Mouse (Mus musculus) forebrain, postnatal 0 days (tissue): ENCODE measurements around the gene Dmrta2. TPM values are rescaled to one million over a fixed set of nuclear protein-coding genes. Genes with fewer than 3 reads are reported as not detected.
A peak's percentile ranks its signal among the peaks of the same experiment; 100 is the strongest.

Experiments used
- ATAC-seq: fragments of 200-750 bp; cut with Nextera tagmentation; 2 replicates; pipeline ENCODE4 v1.8.0; 2017; ENCODE audit warnings: mild to moderate bottlenecking, moderate library complexity
- DNase-seq: peaks from one replicate; pipeline ENCODE4 v3.0.0-alpha.2; 2015
- H3K27ac ChIP-seq: fragments of 300-500 bp; sonication (generic); 2 replicates; pipeline ENCODE4 v1.5.1; 2014; ENCODE audit warnings: low read depth, mild to moderate bottlenecking, antibody characterized with exemption, low read length, moderate library complexity, mixed read lengths
- H3K27me3 ChIP-seq: fragments of 300-500 bp; sonication (generic); 2 replicates; pipeline ENCODE4 v1.6.1; 2014; ENCODE audit warnings: mild to moderate bottlenecking, low read length, mixed read lengths; ENCODE audit not compliant: insufficient read depth
- H3K36me3 ChIP-seq: fragments of 300-500 bp; sonication (generic); 2 replicates; pipeline ENCODE4 v1.6.1; 2014; ENCODE audit warnings: mild to moderate bottlenecking, moderate library complexity; ENCODE audit not compliant: insufficient read depth
- H3K4me1 ChIP-seq: fragments of 300-500 bp; sonication (generic); 2 replicates; pipeline ENCODE4 v1.6.1; 2014; ENCODE audit warnings: antibody characterized with exemption; ENCODE audit not compliant: insufficient read depth
- H3K4me2 ChIP-seq: fragments of 300-500 bp; sonication (generic); 2 replicates; pipeline ENCODE4 v1.6.1; 2014; ENCODE audit warnings: low read depth, mild to moderate bottlenecking, moderate library complexity
- H3K4me3 ChIP-seq: fragments of 300-500 bp; sonication (generic); 2 replicates; pipeline ENCODE4 v1.5.1; 2014; ENCODE audit warnings: low read depth, low read length, mixed read lengths
- H3K9ac ChIP-seq: fragments of 300-500 bp; sonication (generic); 2 replicates; pipeline ENCODE4 v1.6.1; 2014; ENCODE audit warnings: mild to moderate bottlenecking
- H3K9me3 ChIP-seq: fragments of 300-500 bp; sonication (generic); 2 replicates; pipeline ENCODE4 v1.6.1; 2016; ENCODE audit warnings: low read length
- CTCF ChIP-seq: sonication (generic); IDR thresholded peaks from 2 replicates; pipeline ENCODE4 v1.5.1; 2016; ENCODE audit warnings: antibody characterized with exemption, control low read depth, low read depth
- WGBS: fragments of 180-500 bp; shearing (Covaris S2); extraction: QIAGEN DNeasy Blood & Tissue Kit; methylation state at CpG from one replicate; pipeline ENCODE4 v1.1.7; 2014; 5-methylcytosine and 5-hydroxymethylcytosine counted together
- polyA plus RNA-seq: library from polyadenylated mRNA; unstranded; fragments of >200 nt; fragmentation: Nextera tagmentation; extraction: Ambion mirVana; gene quantifications from 2 replicates; pipeline ENCODE4 v1.2.1, GENCODE M21; 2015
- total RNA-seq: library from RNA; depleted of rRNA; stranded (reverse); fragments of >200 nt; gene quantifications from 2 replicates; pipeline ENCODE4 v1.2.3, GENCODE M21; 2014

Dmrta2 gene
- total and polyA plus RNA-seq, 2 experiments from 2014 or later = 1.4 to 6.3 TPM

GRCm38 (mm10) chr4:110028461-110029188 is 50.8 kb downstream of the Dmrta2 start:
- Histone ChIP-seq H3K9me3 (no peaks in the 10 kb centered on the region), H3K36me3 (no peaks in the 10 kb centered on the region), H3K9ac (no peak overlapping the region), H3K4me2 (no peak overlapping the region), H3K4me1 (no peaks in the 10 kb centered on the region), H3K4me3 (no peak overlapping the region), H3K27ac (no peak overlapping the region), H3K27me3 (no peaks in the 10 kb centered on the region; the same call in 1 of the 2 replicates)
- DNase-seq (peak; percentile 82), ATAC-seq (peak; percentile 84)
- peak; percentile 92 for TF ChIP-seq CTCF
- 62% methylated on average over 6 of the region's 6 CpGs for whole genome bisulfite sequencing

- H3K9me3 ChIP-seq = no peaks in the 10 kb centered on the region
- DNase-seq (no peak), ATAC-seq (no peak)
- no peak overlapping the region for H3K4me3 ChIP-seq
- no peak for TF ChIP-seq CTCF
- H3K4me2 ChIP-seq = no peak overlapping the region
- H3K36me3 ChIP-seq = no peaks in the 10 kb centered on the region
- 83% methylated on average over 1 of the region's 1 CpGs for WGBS
- no peaks in the 10 kb centered on the region for H3K4me1 ChIP-seq
- H3K27me3 ChIP-seq = no peaks in the 10 kb centered on the region; the same call in 1 of the 2 replicates
- H3K27ac ChIP-seq = no peak overlapping the region
- H3K9ac ChIP-seq = no peak overlapping the region
These were observed 51.6 kb downstream of the Dmrta2 start for GRCm38 (mm10) chr4:110029446-110029845.
